Mouse (Mus musculus): ENCODE data around the gene Tmtc2.

GRCm38 (mm10) chr10:105381202-105381601 lies 193.0 kb downstream of the Tmtc2 start:
- no peak for TF ChIP-seq POLR2A (IDR thresholded peaks at IDR 0.05; ENCODE audit: control insufficient read depth, low read depth, low read length)
- no peak for TF ChIP-seq CTCF (IDR thresholded peaks at IDR 0.05; ENCODE audit: control insufficient read depth, insufficient read depth, insufficient replicate concordance, low read depth, low read length)
